Mouse (Mus musculus) left cerebral cortex, adult 11 months (tissue): ENCODE measurements around the gene Hk1.
A peak's percentile ranks its signal among the peaks of the same experiment; 100 is the strongest.

Experiments
- DNase-seq: peaks from one replicate; pipeline ENCODE4 v3.0.0; 2022; ENCODE audit warnings: low spot score

Hk1 gene

GRCm38 (mm10) chr10:62275235-62275634 is 104.5 kb downstream of the Hk1 start:
- peak; percentile 69 for DNase-seq

GRCm38 (mm10) chr10:62269278-62269677 is 110.4 kb downstream of the Hk1 start:
- no peak for DNase-seq

- no peak for DNase-seq
These were observed 115.4 kb downstream of the Hk1 start for GRCm38 (mm10) chr10:62264299-62264698.

GRCm38 (mm10) chr10:62261115-62261886 is 118.4 kb downstream of the Hk1 start:
- DNase-seq: peak; percentile 32

GRCm38 (mm10) chr10:62258298-62258697 is 121.4 kb downstream of the Hk1 start:
- DNase-seq: no peak

GRCm38 (mm10) chr10:62252496-62253235 is 127.0 kb downstream of the Hk1 start:
- DNase-seq: no peak

GRCm38 (mm10) chr10:62252000-62252488 is 127.7 kb downstream of the Hk1 start, which contains the start of gene Tacr2:
Tacr2 (plus strand) TSS chr10:62252438.
- DNase-seq: no peak

GRCm38 (mm10) chr10:62247815-62248214 is 131.9 kb downstream of the Hk1 start:
- DNase-seq: no peak

GRCm38 (mm10) chr10:62247156-62247555 is 132.6 kb downstream of the Hk1 start:
- DNase-seq: no peak

- no peak for DNase-seq
These were observed 135.6 kb downstream of the Hk1 start for GRCm38 (mm10) chr10:62244067-62244466.

- peak; percentile 42 for DNase-seq
These were observed 136.8 kb downstream of the Hk1 start for GRCm38 (mm10) chr10:62242896-62243295.

GRCm38 (mm10) chr10:62242358-62242757 is 137.3 kb downstream of the Hk1 start:
- DNase-seq: no peak

GRCm38 (mm10) chr10:62239270-62239669 is 140.4 kb downstream of the Hk1 start:
- DNase-seq: no peak

GRCm38 (mm10) chr10:62238688-62239087 is 141.0 kb downstream of the Hk1 start:
- no peak for DNase-seq

GRCm38 (mm10) chr10:62237205-62237604 is 142.5 kb downstream of the Hk1 start:
- no peak for DNase-seq

- no peak for DNase-seq
These were observed 143.5 kb downstream of the Hk1 start for GRCm38 (mm10) chr10:62236165-62236564.

GRCm38 (mm10) chr10:62231811-62232210 is 147.9 kb downstream of the Hk1 start:
- DNase-seq: no peak

- no peak for DNase-seq
These were observed 148.3 kb downstream of the Hk1 start for GRCm38 (mm10) chr10:62231395-62231732.

GRCm38 (mm10) chr10:62230708-62231394 is 148.9 kb downstream of the Hk1 start, which contains the start of gene Tspan15:
Tspan15 (minus strand) TSS chr10:62231251.
- DNase-seq: peak; percentile 64

GRCm38 (mm10) chr10:62228126-62228525 is 151.6 kb downstream of the Hk1 start:
- no peak for DNase-seq

- no peak for DNase-seq
These were observed 153.9 kb downstream of the Hk1 start for GRCm38 (mm10) chr10:62225839-62226238.

GRCm38 (mm10) chr10:62224231-62224630 is 155.5 kb downstream of the Hk1 start:
- DNase-seq: no peak

- no peak for DNase-seq
These were observed 156.9 kb downstream of the Hk1 start for GRCm38 (mm10) chr10:62222777-62223176.
